Mouse (Mus musculus) monocyte, adult 2 months (primary cell): ENCODE data around the gene Usp7.

Source experiments
- DNase-seq, 2 experiments: peaks; one replicate each; pipeline ENCODE4 v3.0.0; 2022; ENCODE audit warnings: low spot score in 2 of 2, low read depth in 1 of 2

Gene Usp7

GRCm38 (mm10) chr16:8791949-8792557 is at the start of gene Usp7:
TSS of gene Usp7 (minus strand) at chr16:8792308.
- DNase-seq = no peak

DNA sequence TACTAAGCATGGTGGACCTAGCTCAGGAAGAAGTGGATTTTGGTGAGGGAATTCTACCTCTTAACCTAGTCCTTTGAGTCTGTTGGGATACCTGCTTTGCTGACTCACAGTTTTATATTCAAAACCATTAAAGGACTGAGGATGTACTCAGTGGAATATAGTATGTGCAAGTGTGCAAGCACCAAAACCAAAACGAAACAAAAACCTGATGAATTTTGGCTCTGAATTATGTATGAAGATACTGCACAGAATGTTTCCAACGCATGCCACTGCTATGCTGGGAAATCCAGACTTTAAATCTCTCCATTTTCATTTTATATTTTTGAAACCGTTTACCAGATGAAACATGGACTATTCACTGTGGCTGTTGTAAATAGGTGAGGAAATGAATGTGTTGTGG is 48.4 kb upstream of the Usp7 start:
- no peak for DNase-seq

DNA sequence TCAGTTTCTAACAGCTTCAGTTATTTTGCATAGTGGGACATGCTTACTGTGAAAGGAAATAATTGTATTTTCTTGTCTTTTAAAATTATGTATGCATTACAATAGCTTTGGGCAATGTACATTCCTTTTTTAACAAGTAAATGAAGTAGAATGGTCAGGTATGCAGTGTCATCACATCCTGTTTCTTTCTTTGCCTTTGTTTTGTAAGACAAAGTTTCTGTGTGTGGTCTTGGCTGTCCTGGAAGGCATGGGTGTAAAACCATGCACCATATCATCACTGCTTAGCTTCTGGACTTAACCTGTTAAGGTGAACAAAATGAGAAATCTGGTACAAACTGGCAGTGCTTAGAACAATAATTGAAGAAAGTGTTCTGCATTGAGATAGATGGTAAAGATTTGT is 46.8 kb upstream of the Usp7 start:
- no peak for DNase-seq

- DNase-seq = no peak
These were observed 45.5 kb upstream of the Usp7 start for GRCm38 (mm10) chr16:8837595-8837994.

DNA sequence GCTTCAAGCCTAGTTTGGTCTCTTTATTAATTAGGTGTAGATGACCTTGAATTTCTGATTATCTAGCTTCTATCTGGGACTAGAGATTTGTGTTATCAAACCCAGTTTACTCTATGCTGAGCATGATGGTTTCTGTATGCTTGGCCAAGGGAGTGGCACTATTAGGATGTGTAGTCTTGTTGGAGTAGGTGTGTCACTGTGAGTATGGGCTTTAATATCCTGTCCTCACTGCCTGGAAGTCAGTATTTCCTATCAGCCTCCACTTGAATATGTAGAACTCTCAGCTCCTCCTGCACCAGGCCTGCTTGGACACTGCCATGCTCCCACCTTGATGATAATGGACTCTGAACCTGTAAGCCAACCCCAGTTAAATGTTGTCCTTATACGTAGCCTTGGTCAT is 44.8 kb upstream of the Usp7 start:
- no peak for DNase-seq

GRCm38 (mm10) chr16:8831241-8831640 is 39.1 kb upstream of the Usp7 start:
- DNase-seq = no peak

DNA sequence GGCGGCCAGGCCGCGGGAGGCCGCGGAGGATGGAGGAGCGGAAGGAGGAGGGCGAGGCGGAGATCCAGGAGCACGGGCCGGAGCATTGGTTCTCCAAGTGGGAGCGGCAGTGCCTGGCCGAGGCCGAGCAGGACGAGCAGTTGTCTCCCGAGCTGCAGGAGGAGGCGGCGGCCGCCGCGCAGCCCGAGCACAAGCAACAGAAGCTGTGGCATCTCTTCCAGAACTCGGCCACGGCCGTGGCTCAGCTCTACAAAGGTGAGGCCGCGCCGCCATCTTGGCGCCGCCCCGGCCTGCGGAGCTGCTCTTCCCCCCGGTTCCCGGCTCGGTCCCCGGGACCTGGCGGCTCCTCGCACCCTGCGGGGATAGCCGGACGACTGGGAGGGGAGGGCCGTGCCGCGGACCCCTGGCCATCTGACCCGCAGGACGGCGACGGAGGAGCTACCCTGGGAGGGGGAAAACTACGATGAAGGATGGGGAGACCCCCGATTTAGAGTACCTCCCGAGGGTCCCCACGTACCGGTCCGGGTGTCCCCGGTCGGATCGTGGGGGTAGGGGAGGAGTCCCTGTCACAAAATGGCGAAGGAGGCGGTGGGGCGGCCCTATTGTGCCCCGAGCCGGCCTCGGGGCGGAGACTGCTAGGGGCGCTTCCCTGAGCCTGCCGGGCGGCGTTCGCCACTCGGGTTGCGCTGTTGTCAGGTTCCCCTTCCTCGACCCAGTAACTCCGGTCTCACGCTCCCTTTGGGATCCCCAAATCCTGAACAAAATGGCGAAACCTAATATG is 38.5 kb upstream of the Usp7 start:
- peak; percentile 60 to 77 for DNase-seq

DNA sequence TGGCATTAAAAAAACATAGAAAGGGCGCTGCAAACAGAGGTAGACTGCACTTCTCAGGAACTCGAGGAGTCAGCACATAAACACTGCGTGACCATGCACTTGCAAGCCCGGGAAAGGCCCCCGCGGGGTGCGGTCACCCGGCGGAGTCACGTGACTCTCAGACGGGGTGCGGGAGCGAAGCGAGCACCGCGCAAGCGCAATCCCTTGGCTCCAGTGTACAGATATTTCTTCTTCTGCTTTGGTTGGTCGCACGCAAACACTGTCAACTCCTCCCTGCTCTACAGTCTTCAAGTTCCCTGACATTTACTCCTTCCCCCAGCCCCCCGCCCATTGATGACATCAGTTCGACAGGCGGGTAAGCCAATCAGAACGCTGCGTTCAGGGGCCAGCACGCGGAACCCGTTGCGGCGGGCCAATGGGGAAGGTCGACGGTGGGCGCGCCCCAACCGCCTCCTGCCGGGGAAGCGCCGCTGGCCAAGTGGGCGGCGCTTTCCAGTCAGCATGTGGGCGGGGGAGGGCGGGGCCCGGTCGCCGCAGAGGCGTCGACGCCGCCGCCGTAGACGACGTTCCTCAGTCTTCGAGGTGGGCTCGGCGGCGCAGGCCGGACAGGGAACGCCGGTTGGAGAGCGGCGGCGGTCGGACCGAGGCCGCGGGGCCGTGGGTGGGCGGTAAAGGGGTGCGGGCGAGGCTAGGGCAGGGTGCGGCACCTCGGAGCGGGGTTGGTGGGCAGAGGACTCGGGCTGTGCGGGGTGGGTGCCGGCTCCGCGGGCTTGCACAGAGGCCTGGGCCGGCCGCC is 37.7 kb upstream of the Usp7 start, which contains the start of gene 1810013L24Rik:
Gene 1810013L24Rik (plus strand): TSS at position 537 of the 796 bp plus-strand sequence.
- DNase-seq = peak; percentile 97

- DNase-seq = no peak
These were observed 36.8 kb upstream of the Usp7 start for GRCm38 (mm10) chr16:8828636-8829563.

DNA sequence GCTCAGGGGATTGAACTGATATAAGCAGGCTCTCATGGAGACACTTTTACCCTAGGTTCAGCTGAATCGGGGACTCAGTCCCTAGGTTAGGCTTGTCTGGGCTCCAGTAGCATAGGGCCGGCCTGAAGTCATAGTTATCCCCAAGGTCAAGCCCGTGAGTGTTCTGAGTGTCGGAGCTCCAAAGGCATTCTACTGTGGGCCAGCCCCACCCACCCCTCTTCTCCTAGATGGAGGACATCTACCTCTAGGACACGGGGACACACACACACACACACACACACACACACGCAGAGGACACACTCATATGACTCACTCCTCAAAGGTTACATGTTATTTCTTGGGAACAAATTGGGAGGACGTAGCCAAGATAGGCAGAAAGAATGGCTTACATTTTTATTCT is 35.3 kb upstream of the Usp7 start:
- no peak for DNase-seq

DNA sequence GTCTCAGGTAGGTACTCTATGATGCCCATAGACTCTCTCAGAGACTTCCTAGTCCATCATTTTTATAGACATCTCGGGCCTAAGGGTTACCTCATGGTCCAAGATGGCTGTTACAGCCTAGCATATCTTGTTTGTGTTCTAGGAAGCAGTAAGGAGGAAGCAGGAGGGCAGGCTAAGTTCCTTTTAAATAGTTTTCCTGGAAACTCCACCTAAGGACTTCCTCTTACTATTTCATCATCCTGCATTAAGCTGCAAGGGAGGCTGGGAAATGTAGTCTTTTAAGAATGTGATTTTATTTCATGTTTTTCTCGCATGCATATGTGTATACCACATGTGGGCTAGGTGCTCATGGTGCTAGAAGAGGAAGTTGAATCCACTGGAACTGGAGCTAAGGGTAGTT is 31.6 kb upstream of the Usp7 start:
- DNase-seq = no peak

DNA sequence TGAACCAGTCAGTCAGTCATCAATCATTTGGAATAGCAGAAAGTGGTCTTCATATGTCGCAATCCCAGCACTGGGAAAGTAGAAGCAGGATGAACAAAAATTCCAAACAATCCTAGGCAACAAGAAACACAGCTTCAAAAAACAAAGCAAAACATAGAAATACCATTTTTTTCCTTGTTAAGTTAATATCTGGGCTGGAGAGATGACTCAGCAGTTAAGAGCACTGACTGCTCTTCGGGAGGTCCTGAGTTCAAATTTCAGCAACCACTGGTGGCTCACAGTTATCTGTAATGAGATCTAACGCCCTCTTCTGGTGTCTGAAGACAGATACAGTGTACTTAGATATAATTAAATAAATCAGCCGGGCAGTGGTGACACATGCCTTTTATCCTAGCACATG is 30.5 kb upstream of the Usp7 start:
- no peak for DNase-seq

DNA sequence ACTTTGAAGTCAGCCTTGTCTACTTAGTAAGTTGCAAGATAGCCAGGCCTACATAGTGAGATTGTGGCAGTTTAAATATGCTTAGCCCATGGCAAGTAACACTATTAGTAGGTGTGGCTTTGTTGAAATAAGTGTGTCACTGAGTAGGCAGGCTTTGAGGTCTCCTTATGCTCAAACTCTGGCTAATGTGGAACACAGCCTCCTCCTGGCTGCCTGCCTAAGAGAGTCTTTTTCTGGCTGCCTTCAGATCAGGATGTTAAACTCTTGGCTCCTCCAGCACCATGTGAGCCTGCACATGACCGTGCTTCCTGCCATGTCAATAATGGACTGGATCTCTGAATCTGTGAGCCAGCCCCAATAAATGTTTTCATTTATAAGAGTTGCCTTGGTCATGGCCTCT is 29.3 kb upstream of the Usp7 start:
- no peak for DNase-seq

- DNase-seq = no peak
These were observed 25.8 kb upstream of the Usp7 start for GRCm38 (mm10) chr16:8817872-8818271.

DNA sequence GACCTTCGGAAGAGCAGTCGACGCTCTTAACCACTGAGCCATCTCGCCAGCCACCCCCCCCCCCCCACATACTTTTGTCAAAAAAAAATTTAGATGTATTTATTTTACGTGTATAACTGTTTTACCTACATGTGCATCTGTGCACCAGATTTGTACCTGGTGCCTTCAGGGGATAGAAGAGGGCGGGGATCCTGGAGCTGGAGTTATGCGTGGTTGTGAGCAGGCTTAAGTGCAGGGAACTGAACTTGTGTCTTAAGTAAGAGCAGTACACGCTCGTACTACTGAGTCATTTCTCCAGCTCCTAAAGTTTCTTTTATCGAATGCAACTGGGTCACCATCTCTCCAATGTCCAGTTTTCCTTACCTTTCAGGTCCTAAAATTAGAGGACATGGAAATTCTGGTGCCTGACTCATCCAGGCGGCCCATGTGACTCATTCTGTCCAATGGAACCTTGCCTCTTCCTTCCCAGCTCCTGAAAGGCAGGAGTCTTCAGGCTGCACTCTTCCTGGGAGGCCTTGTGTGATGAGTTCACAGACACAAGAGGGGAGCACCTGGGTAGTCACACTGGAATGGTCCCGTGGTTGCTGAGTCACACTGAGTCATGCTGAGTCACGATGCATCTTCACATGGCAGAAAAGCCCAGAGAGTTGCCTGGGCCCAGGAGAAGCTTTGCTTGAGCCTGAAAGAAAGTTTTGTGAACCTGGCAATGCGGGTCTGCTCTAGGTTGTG is 18.5 kb upstream of the Usp7 start:
- no peak for DNase-seq

DNA sequence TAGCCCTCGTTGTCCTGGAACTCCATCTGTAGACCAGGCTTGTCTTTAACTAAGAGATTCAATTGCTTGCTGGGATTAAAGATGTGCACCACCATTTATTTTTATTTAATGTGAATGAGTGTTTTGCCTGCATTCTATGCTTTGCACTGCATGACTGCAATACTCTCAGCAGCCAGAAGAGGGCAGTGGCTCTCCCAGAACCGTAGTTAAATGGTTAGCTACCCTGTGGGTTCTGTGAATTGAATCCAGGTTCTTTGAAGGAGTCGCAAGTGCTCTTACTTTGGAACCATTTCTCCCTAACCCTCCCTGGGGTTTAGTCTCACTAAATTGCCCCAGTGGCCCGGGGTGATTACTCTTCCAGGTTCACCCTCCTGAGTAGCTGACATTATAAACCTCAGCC is 14.6 kb upstream of the Usp7 start:
- peak in 1 of 2 experiments; percentile 12 for DNase-seq

DNA sequence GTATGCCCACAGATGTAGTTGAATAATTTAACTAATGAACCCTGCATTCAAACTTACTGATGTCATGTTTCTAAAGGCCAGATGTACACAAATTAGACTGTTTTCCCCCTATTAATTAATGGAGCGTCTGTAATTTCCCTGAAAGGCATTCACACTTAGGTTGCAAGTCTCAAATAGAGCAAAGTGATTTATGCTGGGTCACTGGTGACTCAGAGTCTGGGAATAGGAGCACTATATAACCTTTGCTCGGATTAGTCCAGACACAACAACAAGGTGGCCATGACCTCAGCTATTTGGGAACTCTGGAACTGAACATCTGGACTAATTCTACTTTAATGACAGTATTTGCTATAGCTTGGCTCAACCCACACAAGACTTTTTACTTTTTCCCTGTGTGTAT is 3.8 kb upstream of the Usp7 start:
- DNase-seq = no peak

- DNase-seq = no peak
These were observed 2.8 kb upstream of the Usp7 start for GRCm38 (mm10) chr16:8794952-8795351.

DNA sequence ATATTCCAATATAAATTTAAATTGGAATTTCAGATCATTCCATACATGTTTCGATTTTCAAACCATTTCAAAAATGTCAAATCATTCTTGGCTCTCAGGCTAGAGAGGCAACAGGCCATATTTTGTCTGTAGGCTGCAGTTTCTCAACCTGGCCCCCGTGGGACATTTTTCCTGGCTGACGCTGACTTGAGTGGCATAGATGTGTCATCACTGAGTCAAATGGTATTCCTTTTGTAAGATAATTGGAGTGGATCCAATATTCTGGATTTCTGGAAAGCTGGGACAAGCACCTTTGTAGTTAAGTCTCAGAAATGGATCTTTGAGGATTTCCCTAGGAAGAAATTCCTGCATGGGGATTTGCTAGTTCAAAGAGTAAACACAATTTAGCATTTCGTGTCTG is 1.2 kb downstream of the Usp7 start:
- no peak for DNase-seq

DNA sequence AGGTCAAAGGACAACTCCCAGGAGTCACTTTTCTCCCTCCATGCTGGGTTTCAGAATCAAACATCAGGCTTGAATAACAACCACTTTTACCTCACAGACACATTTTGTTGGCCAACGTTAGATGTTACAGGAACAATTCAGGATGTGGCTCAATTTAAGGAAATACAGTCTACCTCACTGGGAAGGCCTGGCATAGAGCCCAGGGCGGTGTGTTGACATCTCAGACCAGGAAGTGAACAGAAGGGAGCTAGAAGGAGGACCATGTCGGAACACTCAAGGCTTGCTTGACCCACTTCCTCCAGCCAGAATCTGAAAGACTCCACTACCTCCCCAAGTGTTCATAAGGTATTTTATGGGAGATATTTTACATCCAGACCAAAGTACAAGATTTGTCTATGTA is 7.4 kb downstream of the Usp7 start:
- DNase-seq = peak in 1 of 2 experiments; percentile 13
